Mouse (Mus musculus) forebrain, embryonic 16.5 days (tissue): ENCODE data around the gene Mfap1a. TPM values are rescaled to one million over a fixed set of nuclear protein-coding genes. Genes with fewer than 3 reads are reported as not detected.
"Not testable (repeated sequence)": the region's sequence is repeated elsewhere in the genome, so short reads cannot be mapped to it uniquely, and the experiment has no call there.

Experiments
- ATAC-seq: fragments of 200-750 bp; cut with Nextera tagmentation; 2 replicates; pipeline ENCODE4 v1.8.0; 2017; ENCODE audit warnings: mild to moderate bottlenecking, moderate library complexity
- H3K27ac ChIP-seq: fragments of 300-500 bp; sonication (generic); 2 replicates; pipeline ENCODE4 v1.5.1; 2014; ENCODE audit warnings: low read length, control low read depth
- H3K27me3 ChIP-seq: fragments of 300-500 bp; sonication (generic); replicated peaks from 2 replicates; pipeline ENCODE4 v1.6.1; 2014; ENCODE audit warnings: low read length; ENCODE audit not compliant: control insufficient read depth, insufficient read depth
- H3K36me3 ChIP-seq: fragments of 300-500 bp; sonication (generic); 2 replicates; pipeline ENCODE4 v1.6.1; 2014; ENCODE audit not compliant: control insufficient read depth, insufficient read depth
- H3K4me1 ChIP-seq: fragments of 300-500 bp; sonication (generic); replicated peaks from 2 replicates; pipeline ENCODE4 v1.6.1; 2014; ENCODE audit warnings: low read length; ENCODE audit not compliant: control insufficient read depth, insufficient read depth
- H3K4me2 ChIP-seq: fragments of 300-500 bp; sonication (generic); 2 replicates; pipeline ENCODE4 v1.6.1; 2014; ENCODE audit warnings: mild to moderate bottlenecking, low read length, control low read depth
- H3K4me3 ChIP-seq: fragments of 300-500 bp; sonication (generic); replicated peaks from 2 replicates; pipeline ENCODE4 v1.5.1; 2014; ENCODE audit warnings: mild to moderate bottlenecking, low read length, control low read depth
- H3K9ac ChIP-seq: fragments of 300-500 bp; sonication (generic); replicated peaks from 2 replicates; pipeline ENCODE4 v1.6.1; 2014; ENCODE audit warnings: low read depth, low read length, control low read depth
- H3K9me3 ChIP-seq: fragments of 300-500 bp; sonication (generic); 2 replicates; pipeline ENCODE4 v1.6.1; 2016; ENCODE audit warnings: low read length; ENCODE audit not compliant: control insufficient read depth
- WGBS: fragments of 180-500 bp; shearing (Covaris S2); extraction: QIAGEN DNeasy Blood & Tissue Kit; methylation state at CpG from one replicate; pipeline ENCODE4 v1.1.7; 2014; 5-methylcytosine and 5-hydroxymethylcytosine counted together
- polyA plus RNA-seq: library from polyadenylated mRNA; unstranded; fragments of >200 nt; fragmentation: Nextera tagmentation; extraction: Ambion mirVana; gene quantifications from 2 replicates; pipeline ENCODE4 v1.2.1, GENCODE M21; 2015

The Mfap1a gene
- polyA plus RNA-seq, 1 experiment from 2014 or later: 35.2 TPM

DNA sequence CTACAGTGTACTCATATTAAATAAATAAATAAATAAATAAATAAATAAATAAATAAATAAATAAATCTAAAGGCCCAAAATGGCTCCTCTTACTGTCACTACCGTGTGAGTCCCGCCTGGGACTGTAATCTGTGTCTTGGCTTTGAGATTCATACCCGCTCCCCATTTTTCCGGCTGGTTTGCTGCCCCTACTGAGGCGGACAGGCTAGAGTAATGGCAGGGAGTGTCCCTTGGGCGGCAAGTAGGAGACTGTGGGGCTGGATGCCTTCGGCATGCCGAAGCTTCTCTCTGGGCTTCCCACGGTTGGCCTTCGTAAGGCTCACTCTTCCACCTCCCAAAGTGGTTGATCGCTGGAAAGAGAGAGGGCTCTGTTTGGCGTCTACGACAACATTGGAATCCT lies 25.5 kb downstream of the Mfap1a start:
- not testable (repeated sequence) for H3K4me1 ChIP-seq, H3K4me3 ChIP-seq, ATAC-seq, H3K36me3 ChIP-seq, H3K4me2 ChIP-seq, H3K9ac ChIP-seq, H3K9me3 ChIP-seq, H3K27ac ChIP-seq, H3K27me3 ChIP-seq
- 89% methylated on average over 13 of the region's 13 CpGs for WGBS

GRCm38 (mm10) chr2:121480498-121480897 lies 26.0 kb downstream of the Mfap1a start:
- H3K27ac ChIP-seq: no peak overlapping the region
- H3K4me1 ChIP-seq: no peaks in the 10 kb centered on the region
- no peak for ATAC-seq
- H3K9ac ChIP-seq: no peak overlapping the region
- no peak overlapping the region for H3K4me3 ChIP-seq
- no peaks in the 10 kb centered on the region for H3K27me3 ChIP-seq
- H3K9me3 ChIP-seq: no peaks in the 10 kb centered on the region
- no peaks in the 10 kb centered on the region for H3K36me3 ChIP-seq
- H3K4me2 ChIP-seq: no peak overlapping the region
- 56% methylated on average over 3 of the region's 3 CpGs for WGBS

- Histone ChIP-seq H3K4me2 (no peak overlapping the region), H3K36me3 (no peaks in the 10 kb centered on the region), H3K4me3 (no peak overlapping the region), H3K4me1 (peaks cover 6% of the 10 kb centered on the region; the same call in 1 of the 2 replicates), H3K9me3 (no peaks in the 10 kb centered on the region), H3K27ac (no peak overlapping the region), H3K9ac (no peak overlapping the region), H3K27me3 (no peaks in the 10 kb centered on the region)
- ATAC-seq: no peak
- WGBS: 78% methylated on average over 3 of the region's 3 CpGs
Observed at GRCm38 (mm10) chr2:121477491-121478266, 28.8 kb downstream of the Mfap1a start.

GRCm38 (mm10) chr2:121475306-121475705 lies 31.2 kb downstream of the Mfap1a start:
- not testable (repeated sequence) for H3K27me3 ChIP-seq, H3K9ac ChIP-seq, ATAC-seq, H3K9me3 ChIP-seq, H3K36me3 ChIP-seq, H3K4me3 ChIP-seq, H3K4me2 ChIP-seq, H3K4me1 ChIP-seq, H3K27ac ChIP-seq
- 93% methylated on average over 2 of the region's 2 CpGs for WGBS

DNA sequence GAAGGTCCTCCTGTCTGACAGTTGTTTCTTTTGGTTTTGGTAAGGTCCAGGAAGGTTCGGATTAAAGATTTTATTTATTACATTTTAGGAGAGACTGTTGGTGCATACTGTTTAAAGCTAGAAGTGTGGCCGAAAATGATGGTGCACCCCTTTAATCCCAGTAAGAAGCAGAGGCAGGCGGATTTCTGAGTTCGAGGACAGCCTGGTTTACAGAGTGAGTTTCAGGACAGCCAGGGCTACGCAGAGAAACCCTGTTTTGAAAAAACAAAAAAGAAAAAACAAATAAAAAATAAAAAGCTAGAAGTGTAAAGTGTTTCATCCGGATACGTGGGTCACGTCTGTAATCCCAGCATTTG lies 32.3 kb downstream of the Mfap1a start:
- peak overlapping the region; percentile 75 for H3K4me2 ChIP-seq
- peak overlapping the region; percentile 63 for H3K27ac ChIP-seq
- no peaks in the 10 kb centered on the region for H3K36me3 ChIP-seq
- H3K9me3 ChIP-seq: no peaks in the 10 kb centered on the region
- no peak for ATAC-seq
- 34% methylated on average over 8 of the region's 8 CpGs for WGBS
- peak overlapping the region; percentile 63; the same call in 1 of the 2 replicates for H3K9ac ChIP-seq
- peak overlapping the region; percentile 67 for H3K4me3 ChIP-seq
- H3K27me3 ChIP-seq: no peaks in the 10 kb centered on the region
- H3K4me1 ChIP-seq: peaks cover 6% of the 10 kb centered on the region; the same call in 1 of the 2 replicates

DNA sequence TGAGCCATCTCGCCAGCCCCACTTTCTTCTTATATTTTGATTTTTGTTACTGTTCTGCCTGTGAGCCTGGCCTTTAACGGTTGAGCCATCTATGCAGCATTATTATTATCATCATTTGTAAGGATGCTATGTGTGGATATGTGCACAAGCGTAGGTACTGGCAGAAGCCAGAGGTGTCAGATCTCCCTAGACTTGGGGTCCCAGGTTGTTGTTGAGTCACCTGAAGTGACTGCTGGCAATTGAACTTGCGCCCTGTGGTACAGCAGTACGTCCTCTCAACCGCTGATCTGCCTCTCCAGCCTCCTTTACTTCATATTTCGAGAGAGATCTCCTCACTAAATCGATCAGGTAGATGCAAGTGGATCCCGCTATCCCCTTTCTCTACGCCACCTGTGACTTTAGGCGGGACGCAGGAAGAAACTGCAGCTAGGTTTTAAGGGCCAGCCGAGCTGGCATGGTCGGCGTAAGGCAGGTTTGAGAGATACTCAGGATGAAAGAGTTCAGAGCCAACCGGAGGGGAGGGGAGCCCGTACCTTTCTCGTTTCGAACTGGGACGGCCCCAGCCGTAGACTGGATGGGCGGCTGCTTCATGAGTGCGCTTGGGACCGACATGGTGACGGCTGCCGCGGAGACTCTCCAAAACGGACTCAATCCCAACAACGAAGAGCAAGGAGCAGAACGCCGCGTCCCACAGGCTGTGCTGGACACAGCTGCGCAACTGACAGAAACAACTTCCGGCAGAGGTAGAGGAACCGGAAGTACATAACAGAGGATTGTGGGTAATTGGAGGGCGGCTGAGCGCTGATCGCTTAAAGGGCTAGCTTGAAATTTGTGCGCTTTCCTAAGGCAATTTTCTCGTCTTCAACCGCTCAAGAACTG lies 32.9 kb downstream of the Mfap1a start, which contains the start of gene Mfap1b:
Gene Mfap1b (minus strand): TSS at position 767 of the 879 bp plus-strand sequence.
- Histone ChIP-seq H3K4me3 (peak within 1 kb of the TSS; percentile 67), H3K9ac (peak within 1 kb of the TSS; percentile 63), H3K27ac (peak within 1 kb of the TSS; percentile 63), H3K4me2 (peak within 1 kb of the TSS; percentile 75)
- ATAC-seq: peak; percentile 98
- H3K36me3 ChIP-seq, H3K4me1 ChIP-seq, H3K9me3 ChIP-seq, H3K27me3 ChIP-seq: not testable (repeated sequence)
- 5% methylated on average over 39 of the region's 41 CpGs for WGBS

DNA sequence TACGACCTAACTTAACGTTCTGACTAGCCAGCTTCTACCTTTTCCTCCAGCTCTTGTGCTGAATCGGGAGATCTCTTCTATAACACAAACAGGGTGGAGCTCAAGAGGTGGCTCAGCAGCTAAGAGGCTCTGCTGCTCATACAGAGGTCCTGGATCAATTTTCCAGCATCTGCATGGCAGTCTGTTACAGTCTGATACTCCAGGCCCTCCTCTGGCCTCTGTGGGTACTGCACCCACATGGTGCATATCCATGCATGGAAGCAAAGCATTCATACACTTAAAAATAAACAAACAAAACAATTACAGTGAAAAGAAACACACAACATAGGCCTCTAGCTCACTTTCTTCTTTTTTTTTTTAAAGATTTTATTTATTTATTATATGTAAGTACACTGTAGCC lies 33.7 kb downstream of the Mfap1a start:
- H3K4me2 ChIP-seq, H3K9me3 ChIP-seq, H3K4me1 ChIP-seq, H3K27me3 ChIP-seq, H3K9ac ChIP-seq, ATAC-seq, H3K27ac ChIP-seq, H3K36me3 ChIP-seq, H3K4me3 ChIP-seq: not testable (repeated sequence)
- WGBS: 97% methylated on average over 3 of the region's 3 CpGs

- WGBS: no CpG with 5 or more reads among the region's 6 CpGs
- ATAC-seq, H3K4me1 ChIP-seq, H3K9ac ChIP-seq, H3K27me3 ChIP-seq, H3K36me3 ChIP-seq, H3K4me2 ChIP-seq, H3K4me3 ChIP-seq, H3K27ac ChIP-seq, H3K9me3 ChIP-seq: not testable (repeated sequence)
Observed at GRCm38 (mm10) chr2:121468982-121469381, 37.5 kb downstream of the Mfap1a start.

GRCm38 (mm10) chr2:121460071-121460470 lies 46.4 kb downstream of the Mfap1a start:
- Histone ChIP-seq H3K4me3 (no peak overlapping the region), H3K27ac (no peak overlapping the region), H3K36me3 (peaks cover 8% of the 10 kb centered on the region; the same call in 1 of the 2 replicates), H3K9me3 (no peaks in the 10 kb centered on the region), H3K4me2 (no peak overlapping the region), H3K4me1 (peaks cover 11% of the 10 kb centered on the region), H3K27me3 (no peaks in the 10 kb centered on the region), H3K9ac (no peak overlapping the region)
- WGBS: 60% methylated on average over 2 of the region's 2 CpGs
- ATAC-seq: no peak
